In genomic region chr10:94523297-94523696, GRCm38 (mm10) we compare ENCODE assay signal across 8 mouse cellular contexts.
DNase-seq lines count a peak whose midpoint lies in the region; ATAC-seq and TF ChIP-seq lines count a peak whose summit lies in the region.

No protein-coding gene starts in this region.

- ATAC-seq in heart, embryonic 13.5 days (ENCODE audit: extremely low read depth, insufficient number of reproducible peaks, low FRiP score, low TSS enrichment), result no peak
- ATAC-seq in megakaryocyte-erythroid progenitor cell, adult 5-6 weeks (replicated peaks; ENCODE audit: low FRiP score, low TSS enrichment, poor library complexity, severe bottlenecking), result 0 out of 2 replicates have a peak, but pooled peaks have one; percentile 32
- ATAC-seq in granulocyte monocyte progenitor cell, adult 5-6 weeks (replicated peaks; ENCODE audit: poor library complexity, severe bottlenecking), result no peak

- intact Hi-C loops in heart, postnatal 25 days (cut with DNase I), result no loop called here

- no peak for DNase-seq in heart, postnatal 25 days (ENCODE audit: low spot score)
- peak; percentile 40 for DNase-seq in thymus, adult 2 months
- DNase-seq in thymus, postnatal 0 days (ENCODE audit: low spot score), result no peak
- DNase-seq in thymus, postnatal 4 days, result peak; percentile 47
- DNase-seq in lung, postnatal 25 days (ENCODE audit: low spot score), result no peak

- no peak overlapping the region for H3K4me3 ChIP-seq in heart, embryonic 13.5 days
- no peak overlapping the region for H3K4me3 ChIP-seq in thymus, adult 2 months (ENCODE audit: control insufficient read depth, insufficient read depth, low read length)

- TF ChIP-seq POLR2A in thymus, adult 2 months (IDR thresholded peaks at IDR 0.05; ENCODE audit: control insufficient read depth, extremely low read depth, insufficient read depth, low read length, poor library complexity), result no peak

- no peak for TF ChIP-seq CTCF in thymus, adult 2 months (IDR thresholded peaks at IDR 0.05; ENCODE audit: borderline replicate concordance, control insufficient read depth, extremely low read depth, insufficient read depth, low read length, poor library complexity)

- no peaks in the 10 kb centered on the region for H3K9me3 ChIP-seq in heart, embryonic 13.5 days

- no peaks in the 10 kb centered on the region for H3K36me3 ChIP-seq in heart, embryonic 13.5 days
- H3K36me3 ChIP-seq in thymus, adult 2 months (ENCODE audit: control insufficient read depth, insufficient read depth, low read length), result no peaks in the 10 kb centered on the region

- H3K9ac ChIP-seq in heart, embryonic 13.5 days, result 0 out of 2 replicates have a peak overlapping the region, but pooled peaks have one; percentile 40

- 78% methylated on average over 8 of the region's 8 CpGs for WGBS in heart, embryonic 13.5 days
- 44% methylated on average over 8 of the region's 8 CpGs for WGBS in thymus, adult 2 months

- peak overlapping the region; percentile 46 for H3K4me2 ChIP-seq in heart, embryonic 13.5 days

- no peak overlapping the region for H3K27ac ChIP-seq in heart, embryonic 13.5 days (replicated peaks)
- H3K27ac ChIP-seq in thymus, adult 2 months (ENCODE audit: control insufficient read depth, insufficient read depth, low read length), result peak overlapping the region; percentile 54; the same call in 1 of the 2 replicates

- peaks cover 62% of the 10 kb centered on the region for H3K4me1 ChIP-seq in heart, embryonic 13.5 days
- peaks cover 41% of the 10 kb centered on the region for H3K4me1 ChIP-seq in thymus, adult 2 months (replicated peaks; ENCODE audit: control insufficient read depth, insufficient read depth, low read length)

- H3K27me3 ChIP-seq in heart, embryonic 13.5 days (replicated peaks), result no peaks in the 10 kb centered on the region
- no peaks in the 10 kb centered on the region for H3K27me3 ChIP-seq in thymus, adult 2 months (ENCODE audit: control insufficient read depth, insufficient read depth, low read length)

Comparison
In these comparisons a context has a peak if more than half of its experiments do, and no peak if none do; other contexts are left out.
1. DNase-seq: peak in thymus, adult 2 months (single experiment) and thymus, postnatal 4 days (single experiment); none in heart, postnatal 25 days (single experiment), thymus, postnatal 0 days (single experiment) and lung, postnatal 25 days (single experiment).